Comparison of ENCODE assay signal across 9 mouse cellular contexts in genomic region chr10:43739718-43740117, GRCm38 (mm10).
DNase-seq lines count a peak whose midpoint lies in the region; ATAC-seq and TF ChIP-seq lines count a peak whose summit lies in the region.
"Had no signal": no experiment of that assay in that cellular context is flagged by ENCODE, and none has a peak within 500 bp of the region (broad histone marks: within the 10 kb centered on the region; RNA-seq: fewer than 3 reads in every experiment).

No protein-coding gene starts in this region.

- peaks cover 15% of the 10 kb centered on the region for H3K4me1 ChIP-seq in stomach, embryonic 16.5 days (ENCODE audit: control insufficient read depth, insufficient read depth, low read length)
- no peaks in the 10 kb centered on the region for H3K4me1 ChIP-seq in stomach, postnatal 0 days (replicated peaks; ENCODE audit: control insufficient read depth, insufficient read depth)
- peaks cover 21% of the 10 kb centered on the region for H3K4me1 ChIP-seq in limb, embryonic 15.5 days

- H3K9ac ChIP-seq in stomach, embryonic 16.5 days (ENCODE audit: low read length): peak overlapping the region; percentile 37; the same call in 1 of the 2 replicates
- H3K9ac ChIP-seq in stomach, postnatal 0 days (ENCODE audit: low read length): no peak overlapping the region
- no peak overlapping the region for H3K9ac ChIP-seq in limb, embryonic 15.5 days

- no peak for ATAC-seq in stomach, embryonic 16.5 days (ENCODE audit: insufficient read depth, low FRiP score)
- ATAC-seq in stomach, postnatal 0 days (ENCODE audit: low FRiP score, low TSS enrichment): no peak
- ATAC-seq in limb, embryonic 15.5 days (ENCODE audit: insufficient number of reproducible peaks, low FRiP score, low TSS enrichment, low read depth): no peak

- no peaks in the 10 kb centered on the region for H3K36me3 ChIP-seq in stomach, embryonic 16.5 days (ENCODE audit: control insufficient read depth, insufficient read depth, low read length)
- H3K36me3 ChIP-seq in stomach, postnatal 0 days (ENCODE audit: control insufficient read depth, insufficient read depth, low read length): no peaks in the 10 kb centered on the region
- no peaks in the 10 kb centered on the region for H3K36me3 ChIP-seq in limb, embryonic 15.5 days

- no peak overlapping the region for H3K27ac ChIP-seq in stomach, embryonic 16.5 days (ENCODE audit: low read length)
- no peak overlapping the region for H3K27ac ChIP-seq in stomach, postnatal 0 days (replicated peaks)
- H3K27ac ChIP-seq in limb, embryonic 15.5 days: peak overlapping the region; percentile 47

- DNase-seq in embryo, embryonic 9.5 days (ENCODE audit: extremely low spot score): peak; percentile 7
- DNase-seq in embryo, embryonic 11 days: no peak
- no peak for DNase-seq in stomach, postnatal 0 days (ENCODE audit: low spot score)
- peak; percentile 60 for DNase-seq in thymus, postnatal 4 days
- no peak for DNase-seq in kidney, postnatal 25 days
- DNase-seq in urinary bladder, postnatal 4 days (ENCODE audit: low spot score in 2 of 2): no peak
- DNase-seq: cerebellum, adult 11-12 months had no signal

- WGBS in stomach, embryonic 16.5 days: 60% methylated on average over 8 of the region's 8 CpGs
- 66% methylated on average over 8 of the region's 8 CpGs for WGBS in stomach, postnatal 0 days
- WGBS in limb, embryonic 15.5 days: 45% methylated on average over 8 of the region's 8 CpGs

- no peak for TF ChIP-seq CTCF in stomach, postnatal 0 days (IDR thresholded peaks at IDR 0.05; ENCODE audit: low read depth)

- no peaks in the 10 kb centered on the region for H3K9me3 ChIP-seq in stomach, embryonic 16.5 days (replicated peaks; ENCODE audit: control insufficient read depth, low read length)
- H3K9me3 ChIP-seq in stomach, postnatal 0 days (ENCODE audit: control insufficient read depth, low read length): no peaks in the 10 kb centered on the region
- no peaks in the 10 kb centered on the region for H3K9me3 ChIP-seq in limb, embryonic 15.5 days

- H3K27me3 ChIP-seq in stomach, embryonic 16.5 days (ENCODE audit: control insufficient read depth, insufficient read depth, low read length): no peaks in the 10 kb centered on the region
- H3K27me3 ChIP-seq in stomach, postnatal 0 days (ENCODE audit: control insufficient read depth, insufficient read depth, low read length): no peaks in the 10 kb centered on the region
- no peaks in the 10 kb centered on the region for H3K27me3 ChIP-seq in limb, embryonic 15.5 days

- TF ChIP-seq EP300 in stomach, postnatal 0 days (optimal IDR thresholded peaks at IDR 0.05): no peak

- H3K4me3 ChIP-seq in stomach, embryonic 16.5 days (replicated peaks; ENCODE audit: low read length): no peak overlapping the region
- H3K4me3 ChIP-seq in stomach, postnatal 0 days (ENCODE audit: low read depth, low read length): no peak overlapping the region
- H3K4me3 ChIP-seq in limb, embryonic 15.5 days: no peak overlapping the region

- no peak overlapping the region for H3K4me2 ChIP-seq in stomach, embryonic 16.5 days (ENCODE audit: low read depth, low read length)
- H3K4me2 ChIP-seq in stomach, postnatal 0 days (replicated peaks; ENCODE audit: low read depth): no peak overlapping the region
- 0 out of 2 replicates have a peak overlapping the region, but pooled peaks have one; percentile 17 for H3K4me2 ChIP-seq in limb, embryonic 15.5 days

Comparison
In these comparisons a context has a peak if more than half of its experiments do, and no peak if none do; other contexts are left out.
1. DNase-seq: peak in embryo, embryonic 9.5 days (single experiment) and thymus, postnatal 4 days (single experiment); none in embryo, embryonic 11 days (single experiment), stomach, postnatal 0 days (single experiment), kidney, postnatal 25 days (0 of 2) and urinary bladder, postnatal 4 days (0 of 2).